Mouse (Mus musculus): ENCODE measurements at regions not wholly inside any gene's neighbourhood (a gene's known extent, or its start where the extent isn't known, plus 50 kb on each side); places are given as distances from the start of the nearest gene placed in this dataset.
A peak's percentile ranks its signal among the peaks of the same experiment; 100 is the strongest.

- DNase-seq (ENCODE audit: low read depth, low spot score), result no peak
These were observed 748.0 kb upstream of the Crim1 start for GRCm38 (mm10) chr17:77452085-77452484.

GRCm38 (mm10) chr17:77469678-77470077 lies 730.4 kb upstream of the Crim1 start:
- no peak for DNase-seq (ENCODE audit: low read depth, low spot score)

GRCm38 (mm10) chr17:77470195-77470594 lies 729.9 kb upstream of the Crim1 start:
- DNase-seq (ENCODE audit: low read depth, low spot score), result peak; percentile 5

- DNase-seq (ENCODE audit: low read depth, low spot score), result no peak
These were observed 728.1 kb upstream of the Crim1 start for GRCm38 (mm10) chr17:77471921-77472320.
